Mouse (Mus musculus): ENCODE data around the gene Srrm4. TPM values are rescaled to one million over a fixed set of nuclear protein-coding genes. Genes with fewer than 3 reads are reported as not detected.

Srrm4 gene
- not detected for total RNA-seq (2023)

DNA sequence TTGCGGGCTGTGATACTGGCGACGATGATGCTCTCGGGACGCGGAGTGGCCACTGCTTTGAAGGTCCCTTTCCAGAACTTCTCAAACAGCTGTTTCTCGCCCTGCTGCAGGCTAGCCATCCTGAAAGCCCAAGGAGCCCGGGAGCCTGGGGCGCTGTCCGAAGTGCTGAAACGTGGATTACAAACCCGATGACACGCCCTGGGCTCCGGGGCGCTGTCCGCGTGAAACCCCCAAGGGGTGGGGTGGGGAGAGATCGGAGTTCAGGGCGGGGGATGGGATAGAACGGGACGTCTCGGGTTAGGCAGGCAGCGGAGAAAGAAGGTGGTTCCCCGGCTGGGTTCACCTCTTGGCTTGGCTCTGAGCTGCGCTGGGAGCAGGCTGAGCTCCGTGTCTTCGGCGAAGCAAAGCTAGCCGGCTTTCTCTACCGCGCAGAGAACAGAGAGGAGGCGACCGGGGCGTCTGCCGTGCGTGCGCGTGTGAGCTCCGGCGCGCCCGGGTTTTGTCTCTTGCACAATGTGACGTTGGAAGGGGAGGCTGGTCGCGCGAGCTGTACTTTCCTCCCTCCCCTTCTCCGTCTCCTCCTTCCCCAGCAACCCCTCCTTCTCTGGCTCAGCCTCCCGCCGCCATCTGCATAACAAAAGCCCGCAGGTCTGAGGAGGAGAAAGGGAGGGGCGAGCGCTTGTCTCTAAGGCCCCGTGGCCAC, at the start of gene Srrm4:
Srrm4 (minus strand) TSS at position 472 of the 703 bp plus-strand sequence.

DNA sequence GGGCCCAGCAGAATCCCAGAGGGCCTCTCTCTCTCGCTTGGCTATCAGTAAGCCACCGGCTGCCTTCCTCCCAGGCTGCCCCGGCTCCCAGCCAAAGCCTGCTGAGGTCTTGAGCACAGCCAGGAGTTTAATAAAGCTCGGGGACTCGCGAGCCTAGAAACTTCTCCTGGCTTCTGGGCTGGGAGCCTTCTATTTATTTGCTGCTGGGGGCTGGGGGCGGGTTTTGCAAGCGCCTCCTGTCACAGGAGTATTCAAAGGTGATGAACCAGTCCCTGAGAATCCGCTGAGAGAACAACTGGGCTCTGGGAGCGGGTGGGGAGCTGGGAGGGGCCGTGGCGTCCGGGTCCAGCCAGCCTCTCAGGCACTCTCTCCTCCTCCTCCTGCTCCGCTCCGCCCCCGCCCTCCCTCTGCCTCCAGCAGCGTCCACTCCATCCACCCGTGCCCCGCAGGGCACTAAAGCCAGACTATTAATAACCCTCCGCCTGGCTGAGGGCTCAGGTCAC, 168.9 kb downstream of the Srrm4 start, which contains the start of gene Hspb8:
Hspb8 (minus strand) TSS at position 166 of the 503 bp plus-strand sequence.

Other genes with a start within 250 kb of the Srrm4 start
- not detected for gene Hspb8, start 169.0 kb downstream of the Srrm4 start, total RNA-seq (2023)